Mouse (Mus musculus): ENCODE measurements at regions not wholly inside any gene's neighbourhood (a gene's known extent, or its start where the extent isn't known, plus 50 kb on each side); places are given as distances from the start of the nearest gene placed in this dataset.

- Histone ChIP-seq H3K4me1 (ENCODE audit: control insufficient read depth, insufficient read depth, low read length) (peaks cover 5% of the 10 kb centered on the region), H3K27me3 (ENCODE audit: control insufficient read depth, insufficient read depth, low read length) (no peaks in the 10 kb centered on the region), H3K36me3 (ENCODE audit: control insufficient read depth, insufficient read depth, low read length) (no peaks in the 10 kb centered on the region), H3K4me3 (ENCODE audit: insufficient read depth, low read depth, low read length) (no peak overlapping the region), H3K9ac (ENCODE audit: low read depth, low read length) (no peak overlapping the region), H3K27ac (replicated peaks; ENCODE audit: insufficient read depth, low read depth, low read length) (no peak overlapping the region), H3K79me2 (ENCODE audit: control insufficient read depth, insufficient read depth, low read length) (no peaks in the 10 kb centered on the region)
- DNase-seq (ENCODE audit: extremely low read depth, low read depth, low spot score), result peak; percentile 37
- no peak for TF ChIP-seq CTCF (IDR thresholded peaks at IDR 0.05; ENCODE audit: low read depth, low read length)
- WGBS, result 19% methylated on average over 3 of the region's 3 CpGs
Observed at GRCm38 (mm10) chr4:84150698-84151097, 524.4 kb downstream of the Bnc2 start.

DNA sequence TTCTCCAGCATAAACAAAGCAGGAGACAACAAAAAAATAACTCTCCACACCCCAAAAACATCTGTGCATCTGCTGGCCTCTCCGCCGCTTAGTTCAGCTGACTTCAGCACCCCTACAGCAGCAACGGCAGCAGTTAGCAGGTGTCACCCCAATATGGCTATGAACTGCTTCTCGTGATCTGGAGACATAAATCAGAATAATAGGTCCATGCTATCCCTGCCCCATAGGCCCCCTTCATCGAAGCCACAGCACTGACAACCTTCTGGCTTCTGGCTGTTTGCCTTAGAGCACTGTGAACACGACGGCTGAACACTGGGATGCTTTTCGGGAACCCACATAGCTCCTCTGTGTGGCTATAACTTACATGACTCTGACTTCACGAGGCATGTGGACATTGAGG lies 523.8 kb downstream of the Bnc2 start:
- no peaks in the 10 kb centered on the region for H3K79me2 ChIP-seq (ENCODE audit: control insufficient read depth, insufficient read depth, low read length)
- H3K27ac ChIP-seq (replicated peaks; ENCODE audit: insufficient read depth, low read depth, low read length), result no peak overlapping the region
- no peak for DNase-seq (ENCODE audit: extremely low read depth, low read depth, low spot score)
- TF ChIP-seq POLR2A (IDR thresholded peaks at IDR 0.05; ENCODE audit: extremely low read depth, insufficient read depth, low read length), result no peak
- TF ChIP-seq CTCF (IDR thresholded peaks at IDR 0.05; ENCODE audit: low read depth, low read length), result no peak
- H3K36me3 ChIP-seq (ENCODE audit: control insufficient read depth, insufficient read depth, low read length), result no peaks in the 10 kb centered on the region
- no peak overlapping the region for H3K4me3 ChIP-seq (ENCODE audit: insufficient read depth, low read depth, low read length)
- H3K27me3 ChIP-seq (ENCODE audit: control insufficient read depth, insufficient read depth, low read length), result no peaks in the 10 kb centered on the region
- WGBS, result 90% methylated on average over 9 of the region's 9 CpGs
- H3K9ac ChIP-seq (ENCODE audit: low read depth, low read length), result no peak overlapping the region
- peaks cover 5% of the 10 kb centered on the region for H3K4me1 ChIP-seq (ENCODE audit: control insufficient read depth, insufficient read depth, low read length)

- DNase-seq (ENCODE audit: extremely low read depth, low read depth, low spot score), result no peak
- Histone ChIP-seq H3K36me3 (ENCODE audit: control insufficient read depth, insufficient read depth, low read length) (no peaks in the 10 kb centered on the region), H3K79me2 (ENCODE audit: control insufficient read depth, insufficient read depth, low read length) (no peaks in the 10 kb centered on the region), H3K4me1 (ENCODE audit: control insufficient read depth, insufficient read depth, low read length) (peaks cover 5% of the 10 kb centered on the region), H3K4me3 (ENCODE audit: insufficient read depth, low read depth, low read length) (no peak overlapping the region), H3K27me3 (ENCODE audit: control insufficient read depth, insufficient read depth, low read length) (no peaks in the 10 kb centered on the region), H3K27ac (replicated peaks; ENCODE audit: insufficient read depth, low read depth, low read length) (no peak overlapping the region), H3K9ac (ENCODE audit: low read depth, low read length) (no peak overlapping the region)
- WGBS, result 86% methylated on average over 6 of the region's 6 CpGs
- no peak for TF ChIP-seq POLR2A (IDR thresholded peaks at IDR 0.05; ENCODE audit: extremely low read depth, insufficient read depth, low read length)
- no peak for TF ChIP-seq CTCF (IDR thresholded peaks at IDR 0.05; ENCODE audit: low read depth, low read length)
Observed at GRCm38 (mm10) chr4:84151971-84152450, 523.1 kb downstream of the Bnc2 start.

GRCm38 (mm10) chr4:84153571-84153970 lies 521.5 kb downstream of the Bnc2 start:
- 97% methylated on average over 9 of the region's 9 CpGs for WGBS
- H3K4me3 ChIP-seq (ENCODE audit: insufficient read depth, low read depth, low read length), result no peak overlapping the region
- H3K27me3 ChIP-seq (ENCODE audit: control insufficient read depth, insufficient read depth, low read length), result no peaks in the 10 kb centered on the region
- no peaks in the 10 kb centered on the region for H3K36me3 ChIP-seq (ENCODE audit: control insufficient read depth, insufficient read depth, low read length)
- no peak overlapping the region for H3K9ac ChIP-seq (ENCODE audit: low read depth, low read length)
- H3K27ac ChIP-seq (replicated peaks; ENCODE audit: insufficient read depth, low read depth, low read length), result no peak overlapping the region
- H3K79me2 ChIP-seq (ENCODE audit: control insufficient read depth, insufficient read depth, low read length), result no peaks in the 10 kb centered on the region
- no peak for DNase-seq (ENCODE audit: extremely low read depth, low read depth, low spot score)
- TF ChIP-seq CTCF (IDR thresholded peaks at IDR 0.05; ENCODE audit: low read depth, low read length), result no peak
- TF ChIP-seq POLR2A (IDR thresholded peaks at IDR 0.05; ENCODE audit: extremely low read depth, insufficient read depth, low read length), result no peak
- peaks cover 5% of the 10 kb centered on the region for H3K4me1 ChIP-seq (ENCODE audit: control insufficient read depth, insufficient read depth, low read length)

GRCm38 (mm10) chr4:84157911-84158647 lies 517.0 kb downstream of the Bnc2 start:
- TF ChIP-seq CTCF (IDR thresholded peaks at IDR 0.05; ENCODE audit: low read depth, low read length) (no peak), POLR2A (IDR thresholded peaks at IDR 0.05; ENCODE audit: extremely low read depth, insufficient read depth, low read length) (no peak)
- Histone ChIP-seq H3K9ac (ENCODE audit: low read depth, low read length) (no peak overlapping the region), H3K79me2 (ENCODE audit: control insufficient read depth, insufficient read depth, low read length) (no peaks in the 10 kb centered on the region), H3K27me3 (ENCODE audit: control insufficient read depth, insufficient read depth, low read length) (no peaks in the 10 kb centered on the region), H3K27ac (replicated peaks; ENCODE audit: insufficient read depth, low read depth, low read length) (no peak overlapping the region), H3K36me3 (ENCODE audit: control insufficient read depth, insufficient read depth, low read length) (no peaks in the 10 kb centered on the region), H3K4me3 (ENCODE audit: insufficient read depth, low read depth, low read length) (no peak overlapping the region), H3K4me1 (ENCODE audit: control insufficient read depth, insufficient read depth, low read length) (0 out of 2 replicates have a peak, but pooled peaks cover under 1% of the 10 kb centered on the region)
- DNase-seq (ENCODE audit: extremely low read depth, low read depth, low spot score), result no peak
- 91% methylated on average over 5 of the region's 5 CpGs for WGBS

DNA sequence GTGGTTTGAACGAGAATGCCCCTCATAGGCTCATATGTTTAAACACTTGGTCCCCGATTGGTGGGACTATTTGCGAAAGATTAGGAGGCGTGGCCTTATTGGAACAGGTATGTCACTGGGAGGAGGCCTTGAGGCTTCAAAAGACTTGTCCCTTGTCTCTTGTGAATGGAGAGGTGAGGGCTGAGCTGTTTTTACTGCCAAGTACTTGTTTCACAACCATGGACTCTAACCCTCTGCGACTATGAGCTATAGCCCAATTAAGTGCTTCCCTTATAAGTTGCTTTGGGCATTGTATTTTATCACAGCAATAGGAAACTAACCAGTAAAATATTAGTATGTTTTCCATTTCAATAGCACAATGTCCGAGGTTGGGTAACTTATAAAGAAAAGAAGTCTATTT lies 511.7 kb downstream of the Bnc2 start:
- no peak overlapping the region for H3K9ac ChIP-seq (ENCODE audit: low read depth, low read length)
- no peak overlapping the region for H3K4me3 ChIP-seq (ENCODE audit: insufficient read depth, low read depth, low read length)
- H3K36me3 ChIP-seq (ENCODE audit: control insufficient read depth, insufficient read depth, low read length), result no peaks in the 10 kb centered on the region
- 53% methylated on average over 6 of the region's 6 CpGs for WGBS
- H3K79me2 ChIP-seq (ENCODE audit: control insufficient read depth, insufficient read depth, low read length), result no peaks in the 10 kb centered on the region
- H3K4me1 ChIP-seq (ENCODE audit: control insufficient read depth, insufficient read depth, low read length), result peaks cover 6% of the 10 kb centered on the region
- H3K27me3 ChIP-seq (ENCODE audit: control insufficient read depth, insufficient read depth, low read length), result no peaks in the 10 kb centered on the region
- H3K27ac ChIP-seq (replicated peaks; ENCODE audit: insufficient read depth, low read depth, low read length), result no peak overlapping the region
- no peak for TF ChIP-seq POLR2A (IDR thresholded peaks at IDR 0.05; ENCODE audit: extremely low read depth, insufficient read depth, low read length)
- TF ChIP-seq CTCF (IDR thresholded peaks at IDR 0.05; ENCODE audit: low read depth, low read length), result no peak
- DNase-seq (ENCODE audit: extremely low read depth, low read depth, low spot score), result peak; percentile 90

All from liver, adult 2 months (tissue).